Mouse (Mus musculus): ENCODE data around the gene Wtip.
"Not testable (repeated sequence)": the region's sequence is repeated elsewhere in the genome, so short reads cannot be mapped to it uniquely, and the experiment has no call there.

Gene Wtip

GRCm38 (mm10) chr7:34133117-34133762 lies at the start of gene Wtip:
TSS of gene Wtip (minus strand) at chr7:34133268.
- CTCF ChIA-PET = no interaction called here

- CTCF ChIA-PET = not testable (repeated sequence)
These were observed 43.2 kb upstream of the Wtip start for GRCm38 (mm10) chr7:34176241-34176640.

- CTCF ChIA-PET = no interaction called here
These were observed 39.2 kb upstream of the Wtip start for GRCm38 (mm10) chr7:34172251-34172650.

GRCm38 (mm10) chr7:34169454-34169853 lies 36.4 kb upstream of the Wtip start, which contains the start of gene Uba2:
TSS of gene Uba2 (minus strand) at chr7:34169599.
- CTCF ChIA-PET = no interaction called here

- CTCF ChIA-PET = interaction anchor here (0.6 to 0.8 kb wide), 2 partner anchors 45 to 893 kb away, joined by 4 to 29 read pairs; no protein-coding TSS in a partner anchor
These were observed 35.6 kb upstream of the Wtip start for GRCm38 (mm10) chr7:34168470-34169251.

- CTCF ChIA-PET = interaction anchor here (0.8 kb wide), 1 partner anchor 46 kb away, joined by 4 read pairs; no protein-coding TSS in a partner anchor
These were observed 34.9 kb upstream of the Wtip start for GRCm38 (mm10) chr7:34167766-34168469.

- CTCF ChIA-PET = no interaction called here
These were observed 33.8 kb upstream of the Wtip start for GRCm38 (mm10) chr7:34166850-34167249.

- CTCF ChIA-PET = no interaction called here
These were observed 32.9 kb upstream of the Wtip start for GRCm38 (mm10) chr7:34165999-34166398.

- CTCF ChIA-PET = interaction anchor here (0.6 kb wide), 1 partner anchor 9 kb away, joined by 5 read pairs; no protein-coding TSS in a partner anchor
These were observed 31.6 kb upstream of the Wtip start for GRCm38 (mm10) chr7:34164671-34165070.

GRCm38 (mm10) chr7:34159167-34159566 lies 26.1 kb upstream of the Wtip start:
- CTCF ChIA-PET = interaction anchor here (0.5 kb wide), 1 partner anchor 962 kb away, joined by 3 read pairs; no protein-coding TSS in a partner anchor

GRCm38 (mm10) chr7:34157994-34158393 lies 24.9 kb upstream of the Wtip start:
- CTCF ChIA-PET = interaction anchor here (0.5 kb wide), 1 partner anchor 40 kb away, joined by 3 read pairs; no protein-coding TSS in a partner anchor

- CTCF ChIA-PET = no interaction called here
These were observed 14.1 kb upstream of the Wtip start for GRCm38 (mm10) chr7:34147193-34147592.

GRCm38 (mm10) chr7:34141123-34141522 lies 8.1 kb upstream of the Wtip start:
- CTCF ChIA-PET = no interaction called here

GRCm38 (mm10) chr7:34139493-34139892 lies 6.4 kb upstream of the Wtip start:
- CTCF ChIA-PET = no interaction called here

GRCm38 (mm10) chr7:34134336-34134735 lies 1.3 kb upstream of the Wtip start:
- CTCF ChIA-PET = interaction anchor here (0.6 kb wide), 1 partner anchor 15 kb away, joined by 5 read pairs; no protein-coding TSS in a partner anchor

- CTCF ChIA-PET = no interaction called here
These were observed 551 bp downstream of the Wtip start for GRCm38 (mm10) chr7:34132355-34133079.

- CTCF ChIA-PET = no interaction called here
These were observed 1.1 kb downstream of the Wtip start for GRCm38 (mm10) chr7:34131959-34132354.

GRCm38 (mm10) chr7:34131118-34131517 lies 1.9 kb downstream of the Wtip start:
- CTCF ChIA-PET = no interaction called here

GRCm38 (mm10) chr7:34126291-34126690 lies 6.8 kb downstream of the Wtip start:
- CTCF ChIA-PET = no interaction called here

GRCm38 (mm10) chr7:34125346-34125745 lies 7.7 kb downstream of the Wtip start:
- CTCF ChIA-PET = no interaction called here

GRCm38 (mm10) chr7:34122987-34123720 lies 9.9 kb downstream of the Wtip start:
- CTCF ChIA-PET = interaction anchor here (0.7 kb wide), 1 partner anchor 75 kb away, joined by 6 read pairs; no protein-coding TSS in a partner anchor
